Mouse (Mus musculus): ENCODE results near the gene Dnajc9. TPM values are rescaled to one million over a fixed set of nuclear protein-coding genes. Genes with fewer than 3 reads are reported as not detected.

Dnajc9 gene
- polyA plus RNA-seq (2015; fragmentation: Nextera tagmentation; extraction: Ambion mirVana): 128 and 134 TPM in 2 replicates

DNA sequence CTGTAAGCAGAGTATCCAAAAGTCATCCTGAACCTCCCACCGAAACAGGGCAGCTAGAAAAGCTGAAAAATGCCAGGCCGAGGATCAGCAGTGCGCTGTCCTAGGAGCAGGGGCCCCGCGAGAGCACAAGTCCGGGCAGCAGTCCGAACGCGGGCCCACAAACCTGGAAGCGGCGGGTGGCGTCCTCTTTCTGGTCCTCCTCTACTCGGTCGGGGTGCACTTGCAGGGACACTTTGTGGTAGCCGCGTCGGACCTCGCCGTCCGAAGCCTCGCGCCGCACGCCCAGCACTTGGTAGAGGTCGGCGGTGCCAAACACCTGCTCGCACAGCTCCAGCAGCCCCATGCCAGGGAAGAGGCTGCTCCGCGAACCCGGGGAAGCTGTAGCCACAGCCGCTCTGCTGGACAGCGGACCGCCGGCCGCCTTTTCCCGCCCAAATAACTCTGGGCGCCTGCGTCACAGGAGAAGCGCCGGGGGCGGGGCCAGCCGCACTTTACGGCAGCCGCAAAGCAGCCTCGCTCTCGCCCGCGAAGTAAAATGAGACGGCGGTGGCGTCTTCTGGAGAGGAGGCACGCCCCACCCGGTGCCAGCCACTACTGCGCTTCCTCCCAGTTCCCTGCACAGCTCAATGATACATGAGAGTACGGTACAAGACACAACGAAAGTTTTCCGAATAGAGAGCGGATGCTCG is at the start of gene Dnajc9:
Dnajc9 (minus strand) TSS at position 470 of the 689 bp plus-strand sequence.
- Histone ChIP-seq H3K4me2 (replicated peaks) (peak within 1 kb of the TSS; percentile 67), H3K9ac (peak within 1 kb of the TSS; percentile 73), H3K9me3 (no peaks in the 10 kb centered on the region), H3K4me3 (replicated peaks) (peak within 1 kb of the TSS; percentile 79), H3K27ac (peak within 1 kb of the TSS; percentile 81), H3K27me3 (replicated peaks) (no peaks in the 10 kb centered on the region), H3K4me1 (replicated peaks) (peaks cover 13% of the 10 kb centered on the region), H3K36me3 (peaks cover 7% of the 10 kb centered on the region; the same call in 1 of the 2 replicates)
- WGBS: under 1% methylated on average over 59 of the region's 59 CpGs
- peak; percentile 77 for ATAC-seq

DNA sequence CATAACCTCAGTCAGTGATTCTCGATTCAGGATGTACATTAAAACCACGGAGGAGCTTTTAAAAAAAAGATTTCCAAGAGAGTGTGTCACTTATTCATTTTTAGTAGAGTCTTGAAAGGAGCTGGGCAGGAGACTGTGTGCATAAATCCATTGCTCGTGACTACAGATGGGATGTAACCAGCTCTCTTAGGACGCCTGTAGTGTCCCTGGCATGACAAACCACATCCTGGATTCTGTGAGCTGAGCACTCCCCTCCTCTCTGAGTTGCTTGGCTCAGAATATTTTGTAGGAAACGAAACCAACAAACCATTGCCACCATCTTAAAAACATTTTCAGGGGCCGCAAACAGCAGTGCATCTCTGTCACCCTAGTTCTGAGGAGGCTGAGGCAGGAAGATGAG is 48.3 kb upstream of the Dnajc9 start:
- no peak for ATAC-seq
- Histone ChIP-seq H3K9me3 (no peaks in the 10 kb centered on the region), H3K27me3 (replicated peaks) (no peaks in the 10 kb centered on the region), H3K9ac (no peak overlapping the region), H3K4me3 (replicated peaks) (no peak overlapping the region), H3K27ac (no peak overlapping the region), H3K36me3 (no peaks in the 10 kb centered on the region), H3K4me2 (replicated peaks) (no peak overlapping the region), H3K4me1 (replicated peaks) (no peaks in the 10 kb centered on the region)
- WGBS: 63% methylated on average over 6 of the region's 6 CpGs

DNA sequence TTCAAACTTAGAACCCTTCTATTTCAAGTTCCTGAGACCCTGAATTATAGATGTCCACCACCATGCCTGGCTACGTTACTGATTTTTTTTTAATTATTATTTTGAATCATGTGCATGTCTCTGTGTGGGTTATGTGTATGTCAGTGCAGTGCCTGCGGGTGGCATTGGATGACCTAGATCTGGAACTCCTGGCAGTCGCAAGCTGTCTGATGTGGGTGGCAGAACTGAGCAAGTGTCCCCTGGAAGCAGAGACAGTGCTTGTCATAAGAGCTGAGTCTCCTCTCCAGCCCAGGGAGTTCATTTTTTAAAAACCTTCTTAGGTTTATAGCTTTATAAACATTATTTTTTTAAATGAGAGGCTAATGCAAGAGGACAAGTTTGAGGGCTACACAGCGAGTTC is 43.7 kb upstream of the Dnajc9 start:
- Histone ChIP-seq H3K36me3 (no peaks in the 10 kb centered on the region), H3K4me3 (replicated peaks) (no peak overlapping the region), H3K4me2 (replicated peaks) (no peak overlapping the region), H3K27me3 (replicated peaks) (no peaks in the 10 kb centered on the region), H3K4me1 (replicated peaks) (no peaks in the 10 kb centered on the region), H3K9me3 (no peaks in the 10 kb centered on the region), H3K9ac (no peak overlapping the region), H3K27ac (no peak overlapping the region)
- 74% methylated on average over 4 of the region's 4 CpGs for WGBS
- no peak for ATAC-seq

DNA sequence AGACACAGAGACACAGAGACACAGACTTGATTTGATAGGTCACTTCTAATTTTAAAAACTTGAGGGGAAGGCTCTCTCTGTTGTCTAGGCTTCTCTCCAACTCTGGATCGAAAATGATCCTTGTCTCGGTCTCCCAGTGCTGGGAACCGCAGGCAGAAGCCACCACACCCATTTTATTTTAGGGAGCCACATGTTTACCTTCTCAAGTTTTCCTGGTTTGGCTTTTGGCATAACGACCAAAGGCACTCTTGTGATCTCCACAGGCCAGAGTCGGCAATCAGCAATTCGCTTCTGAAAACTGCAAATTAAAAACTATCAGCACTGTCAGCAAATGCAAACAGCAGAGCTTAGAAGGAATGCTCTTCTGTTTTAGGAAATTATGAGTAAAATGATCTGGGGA is 43.0 kb upstream of the Dnajc9 start:
- no peaks in the 10 kb centered on the region for H3K27me3 ChIP-seq (replicated peaks)
- no peak for ATAC-seq
- H3K9ac ChIP-seq: no peak overlapping the region
- WGBS: 71% methylated on average over 6 of the region's 6 CpGs
- no peak overlapping the region for H3K27ac ChIP-seq
- H3K4me2 ChIP-seq (replicated peaks): no peak overlapping the region
- H3K9me3 ChIP-seq: no peaks in the 10 kb centered on the region
- no peaks in the 10 kb centered on the region for H3K4me1 ChIP-seq (replicated peaks)
- no peak overlapping the region for H3K4me3 ChIP-seq (replicated peaks)
- no peaks in the 10 kb centered on the region for H3K36me3 ChIP-seq

DNA sequence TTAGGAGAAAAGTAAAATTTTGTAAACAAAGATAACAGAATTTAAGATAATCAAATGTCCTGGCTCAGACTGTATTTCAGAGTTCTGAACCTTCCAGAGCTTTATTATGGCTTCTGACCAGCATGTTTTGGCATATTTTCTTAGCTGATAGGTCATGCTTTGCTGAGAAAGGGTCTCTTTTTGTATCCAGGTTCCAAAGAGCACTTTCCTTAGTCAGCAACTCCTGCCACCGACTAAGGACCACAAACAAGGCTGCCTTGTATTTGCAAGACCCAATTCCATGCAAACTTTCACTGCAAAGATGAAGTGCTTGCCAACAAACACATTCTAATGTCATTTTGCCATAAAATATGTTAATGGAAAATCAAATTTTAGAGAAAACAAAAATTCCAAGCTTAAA is 41.1 kb upstream of the Dnajc9 start:
- no peak for ATAC-seq
- 59% methylated on average over 1 of the region's 1 CpGs for WGBS
- H3K27me3 ChIP-seq (replicated peaks): no peaks in the 10 kb centered on the region
- no peaks in the 10 kb centered on the region for H3K4me1 ChIP-seq (replicated peaks)
- H3K4me2 ChIP-seq (replicated peaks): no peak overlapping the region
- no peaks in the 10 kb centered on the region for H3K36me3 ChIP-seq
- no peak overlapping the region for H3K27ac ChIP-seq
- no peak overlapping the region for H3K4me3 ChIP-seq (replicated peaks)
- H3K9ac ChIP-seq: no peak overlapping the region
- no peaks in the 10 kb centered on the region for H3K9me3 ChIP-seq

DNA sequence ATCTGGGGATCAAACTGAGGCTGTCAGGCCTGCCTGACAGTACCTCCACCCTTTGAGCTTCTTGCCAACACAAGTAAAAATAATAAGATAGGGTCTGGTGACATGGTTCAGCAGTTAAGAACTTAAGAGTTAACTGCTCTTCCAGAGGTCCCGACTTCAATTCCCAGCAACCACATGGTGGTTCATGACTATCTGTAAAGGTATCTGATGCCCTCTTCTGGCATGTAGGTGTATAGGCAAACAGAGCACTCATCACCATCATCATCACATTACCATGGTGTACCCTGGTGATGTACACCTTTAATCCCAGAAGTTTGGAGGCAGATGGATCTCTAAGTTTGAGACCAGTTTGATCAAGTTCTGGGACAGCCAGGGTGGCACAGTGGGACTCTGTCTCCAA is 39.9 kb upstream of the Dnajc9 start:
- WGBS: 24% methylated on average over 1 of the region's 1 CpGs
- Histone ChIP-seq H3K36me3 (no peaks in the 10 kb centered on the region), H3K4me1 (replicated peaks) (no peaks in the 10 kb centered on the region), H3K4me3 (replicated peaks) (no peak overlapping the region), H3K27me3 (replicated peaks) (no peaks in the 10 kb centered on the region), H3K9me3 (no peaks in the 10 kb centered on the region), H3K9ac (no peak overlapping the region), H3K4me2 (replicated peaks) (no peak overlapping the region), H3K27ac (no peak overlapping the region)
- ATAC-seq: no peak

DNA sequence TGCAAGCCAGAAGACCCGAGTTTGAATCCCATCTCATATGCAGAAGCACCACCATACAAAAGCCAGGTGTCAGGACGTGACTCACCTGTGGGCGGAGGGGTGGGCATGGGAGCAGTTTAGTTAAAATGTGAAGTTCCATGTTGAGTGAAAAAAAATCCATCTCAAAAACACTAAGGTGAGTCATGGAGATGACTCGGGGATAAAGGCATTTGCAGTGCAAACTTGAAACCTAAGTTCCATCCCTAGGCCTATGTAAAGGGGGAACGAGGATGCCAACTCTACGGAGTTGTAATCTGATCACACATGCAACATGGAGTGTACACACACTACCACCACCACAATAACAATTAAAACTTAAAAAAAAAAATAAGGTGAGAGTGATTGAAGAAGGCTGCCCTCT is 34.3 kb upstream of the Dnajc9 start:
- Histone ChIP-seq H3K4me3 (replicated peaks) (no peak overlapping the region), H3K4me1 (replicated peaks) (no peaks in the 10 kb centered on the region), H3K36me3 (no peaks in the 10 kb centered on the region), H3K4me2 (replicated peaks) (no peak overlapping the region), H3K9ac (no peak overlapping the region), H3K9me3 (no peaks in the 10 kb centered on the region), H3K27me3 (replicated peaks) (no peaks in the 10 kb centered on the region), H3K27ac (no peak overlapping the region)
- ATAC-seq: no peak
- WGBS: 89% methylated on average over 6 of the region's 6 CpGs

DNA sequence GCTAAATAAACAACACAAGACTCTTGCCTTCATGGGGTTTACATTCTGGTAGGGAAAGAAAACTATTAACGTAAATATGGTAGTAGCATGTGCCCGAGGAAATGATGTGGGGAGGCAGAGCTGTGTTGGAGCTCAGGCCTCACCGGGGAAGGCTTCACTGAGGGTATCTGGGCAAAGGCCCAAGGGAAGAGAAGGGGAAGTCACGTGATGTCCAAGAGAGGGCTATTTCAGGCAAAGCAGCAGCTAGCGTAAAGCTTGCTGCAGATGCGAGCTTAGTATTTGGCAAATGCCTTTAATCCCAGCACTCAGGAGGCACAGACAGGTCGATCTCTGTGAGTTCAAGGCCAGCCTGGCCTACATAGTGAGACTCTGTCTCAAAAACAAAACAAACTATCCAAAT is 33.5 kb upstream of the Dnajc9 start:
- H3K4me1 ChIP-seq (replicated peaks): no peaks in the 10 kb centered on the region
- H3K9me3 ChIP-seq: no peaks in the 10 kb centered on the region
- no peak overlapping the region for H3K27ac ChIP-seq
- H3K36me3 ChIP-seq: no peaks in the 10 kb centered on the region
- H3K4me3 ChIP-seq (replicated peaks): no peak overlapping the region
- WGBS: 76% methylated on average over 7 of the region's 7 CpGs
- ATAC-seq: no peak
- H3K9ac ChIP-seq: no peak overlapping the region
- H3K27me3 ChIP-seq (replicated peaks): no peaks in the 10 kb centered on the region
- H3K4me2 ChIP-seq (replicated peaks): no peak overlapping the region

DNA sequence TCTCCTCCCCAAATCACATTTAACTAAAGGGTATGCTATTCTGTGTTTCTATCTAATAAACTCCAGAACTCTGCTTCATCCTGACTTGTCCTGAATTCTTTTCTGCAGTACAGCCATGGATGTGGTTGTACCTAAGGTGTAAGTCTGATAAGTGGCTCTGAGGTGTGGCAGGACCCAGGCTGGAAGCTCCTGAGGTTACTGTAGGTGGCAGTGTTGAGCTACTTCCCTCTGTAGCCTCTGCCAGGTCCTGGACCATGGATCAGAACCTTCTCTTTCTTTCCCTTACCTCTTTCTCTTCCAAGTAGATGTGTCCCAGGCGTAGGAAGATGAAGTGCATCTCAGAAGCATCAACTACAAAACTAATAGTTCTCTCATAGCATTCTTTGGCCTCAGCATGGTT is 11.4 kb upstream of the Dnajc9 start:
- no peaks in the 10 kb centered on the region for H3K4me1 ChIP-seq (replicated peaks)
- 65% methylated on average over 1 of the region's 1 CpGs for WGBS
- H3K9ac ChIP-seq: no peak overlapping the region
- no peaks in the 10 kb centered on the region for H3K36me3 ChIP-seq
- H3K27ac ChIP-seq: no peak overlapping the region
- H3K4me2 ChIP-seq (replicated peaks): no peak overlapping the region
- peak; percentile 59; the same call in 1 of the 2 replicates for ATAC-seq
- no peak overlapping the region for H3K4me3 ChIP-seq (replicated peaks)
- H3K27me3 ChIP-seq (replicated peaks): no peaks in the 10 kb centered on the region; the same call in 1 of the 2 replicates
- no peaks in the 10 kb centered on the region for H3K9me3 ChIP-seq

DNA sequence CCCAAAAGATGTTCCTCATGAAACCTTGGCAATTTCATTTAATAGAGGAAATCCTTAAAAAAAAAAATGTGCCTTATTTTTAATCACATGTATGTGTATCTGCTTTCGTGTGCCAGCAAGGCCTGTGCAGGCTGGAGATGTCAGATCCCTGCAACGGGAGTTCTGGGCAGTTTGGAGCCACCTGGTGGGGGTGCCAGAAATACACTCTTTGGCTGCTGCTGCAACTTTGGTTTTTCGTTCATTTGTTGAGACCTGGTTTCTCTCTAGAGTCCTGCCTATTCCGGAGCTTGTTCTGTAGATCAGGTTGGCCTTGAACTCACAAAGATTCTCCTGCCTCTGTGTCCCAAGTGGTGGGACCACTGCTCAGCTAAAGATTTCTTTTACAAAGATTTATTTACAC is 10.2 kb upstream of the Dnajc9 start:
- no peak overlapping the region for H3K27ac ChIP-seq
- no peak for ATAC-seq
- H3K9ac ChIP-seq: no peak overlapping the region
- H3K4me3 ChIP-seq (replicated peaks): no peak overlapping the region
- no peak overlapping the region for H3K4me2 ChIP-seq (replicated peaks)
- 40% methylated on average over 4 of the region's 4 CpGs for WGBS
- no peaks in the 10 kb centered on the region for H3K9me3 ChIP-seq
- H3K36me3 ChIP-seq: no peaks in the 10 kb centered on the region
- H3K27me3 ChIP-seq (replicated peaks): no peaks in the 10 kb centered on the region; the same call in 1 of the 2 replicates
- H3K4me1 ChIP-seq (replicated peaks): 0 out of 2 replicates have a peak, but pooled peaks cover 3% of the 10 kb centered on the region

DNA sequence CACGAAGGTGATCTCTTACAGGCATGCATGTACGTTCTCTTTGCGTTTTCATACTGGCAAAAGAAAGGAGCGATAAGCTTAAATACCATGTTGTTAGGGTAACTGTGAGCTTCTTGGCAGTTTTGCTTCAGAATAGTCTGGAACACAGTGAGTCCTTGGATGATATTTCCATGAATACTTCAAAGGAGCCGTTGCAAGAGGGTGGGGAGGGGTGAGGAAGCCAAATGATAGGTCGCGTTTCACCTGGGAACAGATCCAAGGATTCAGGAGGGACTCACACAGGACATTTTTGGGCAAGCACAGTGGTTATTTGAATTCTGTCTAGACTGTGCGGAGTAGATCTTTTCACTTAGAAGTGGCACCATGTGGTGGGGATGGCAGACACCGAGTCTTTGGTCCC is 8.5 kb upstream of the Dnajc9 start:
- H3K36me3 ChIP-seq: no peaks in the 10 kb centered on the region
- H3K9ac ChIP-seq: no peak overlapping the region
- no peaks in the 10 kb centered on the region for H3K9me3 ChIP-seq
- no peaks in the 10 kb centered on the region; the same call in 1 of the 2 replicates for H3K27me3 ChIP-seq (replicated peaks)
- ATAC-seq: no peak
- H3K4me1 ChIP-seq (replicated peaks): peaks cover 3% of the 10 kb centered on the region; the same call in 1 of the 2 replicates
- no peak overlapping the region for H3K4me3 ChIP-seq (replicated peaks)
- 83% methylated on average over 9 of the region's 9 CpGs for WGBS
- no peak overlapping the region for H3K4me2 ChIP-seq (replicated peaks)
- no peak overlapping the region for H3K27ac ChIP-seq

DNA sequence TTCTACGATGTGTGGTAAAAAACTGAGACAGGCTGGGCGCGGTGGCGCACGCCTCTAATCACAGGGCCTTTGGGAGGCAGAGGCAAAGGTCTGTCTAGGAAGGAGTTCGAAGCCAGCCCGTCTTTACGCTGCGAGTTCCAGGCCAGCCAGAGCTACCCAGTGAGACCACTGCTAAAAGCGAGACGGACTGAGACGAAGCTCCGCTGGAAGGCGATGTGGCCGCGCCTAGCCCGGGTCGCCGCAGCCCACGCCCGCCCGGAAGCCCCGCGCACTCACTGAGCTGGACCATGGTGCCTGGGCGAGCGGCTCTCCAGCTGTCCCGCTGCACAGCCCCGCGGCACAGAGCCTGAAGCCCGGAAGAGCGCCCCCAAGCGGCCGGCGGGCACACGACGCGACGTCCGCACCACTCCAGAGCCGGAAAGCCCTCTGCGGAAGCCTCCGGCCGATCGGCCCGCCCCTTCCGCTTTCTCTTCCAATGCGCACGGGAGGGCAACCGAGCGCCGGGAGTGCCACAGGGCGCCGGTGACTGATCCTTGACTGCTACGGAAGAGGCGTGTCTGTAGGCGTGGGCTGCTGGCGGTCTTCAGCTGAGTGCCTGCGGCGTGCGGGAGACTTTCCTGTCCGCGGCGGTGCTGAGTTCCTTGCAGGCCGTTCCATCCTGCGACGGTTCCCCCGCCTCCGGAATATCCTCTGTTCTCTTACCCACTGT is 4.6 kb upstream of the Dnajc9 start, which contains the start of gene Mrps16:
Mrps16 (minus strand) TSS at position 430 of the 709 bp plus-strand sequence.
- WGBS: under 1% methylated on average over 68 of the region's 68 CpGs
- H3K9ac ChIP-seq: peak within 1 kb of the TSS; percentile 89
- H3K4me1 ChIP-seq (replicated peaks): peaks cover 3% of the 10 kb centered on the region; the same call in 1 of the 2 replicates
- ATAC-seq: peak; percentile 97
- peak within 1 kb of the TSS; percentile 69 for H3K4me3 ChIP-seq (replicated peaks)
- no peaks in the 10 kb centered on the region for H3K9me3 ChIP-seq
- no peaks in the 10 kb centered on the region for H3K27me3 ChIP-seq (replicated peaks)
- peak within 1 kb of the TSS; percentile 86 for H3K27ac ChIP-seq
- peak within 1 kb of the TSS; percentile 64 for H3K4me2 ChIP-seq (replicated peaks)
- H3K36me3 ChIP-seq: peaks cover 7% of the 10 kb centered on the region; the same call in 1 of the 2 replicates

Measured in intestine, embryonic 15.5 days (tissue).